Mouse (Mus musculus) ES-E14 (cell line): ENCODE results near the gene Zfp119b.
"Not testable (repeated sequence)": the region's sequence is repeated elsewhere in the genome, so short reads cannot be mapped to it uniquely, and the experiment has no call there.

Experiments used
- ZC3H11A ChIP-seq: IDR thresholded peaks from 2 replicates; pipeline ENCODE4 v1.6.1; 2012; ENCODE audit warnings: low read depth, mild to moderate bottlenecking, inconsistent platforms, low read length, borderline replicate concordance
- ZNF384 ChIP-seq: IDR thresholded peaks from 2 replicates; pipeline ENCODE4 v1.6.1; 2012; ENCODE audit warnings: low read depth, low read length, inconsistent platforms

DNA sequence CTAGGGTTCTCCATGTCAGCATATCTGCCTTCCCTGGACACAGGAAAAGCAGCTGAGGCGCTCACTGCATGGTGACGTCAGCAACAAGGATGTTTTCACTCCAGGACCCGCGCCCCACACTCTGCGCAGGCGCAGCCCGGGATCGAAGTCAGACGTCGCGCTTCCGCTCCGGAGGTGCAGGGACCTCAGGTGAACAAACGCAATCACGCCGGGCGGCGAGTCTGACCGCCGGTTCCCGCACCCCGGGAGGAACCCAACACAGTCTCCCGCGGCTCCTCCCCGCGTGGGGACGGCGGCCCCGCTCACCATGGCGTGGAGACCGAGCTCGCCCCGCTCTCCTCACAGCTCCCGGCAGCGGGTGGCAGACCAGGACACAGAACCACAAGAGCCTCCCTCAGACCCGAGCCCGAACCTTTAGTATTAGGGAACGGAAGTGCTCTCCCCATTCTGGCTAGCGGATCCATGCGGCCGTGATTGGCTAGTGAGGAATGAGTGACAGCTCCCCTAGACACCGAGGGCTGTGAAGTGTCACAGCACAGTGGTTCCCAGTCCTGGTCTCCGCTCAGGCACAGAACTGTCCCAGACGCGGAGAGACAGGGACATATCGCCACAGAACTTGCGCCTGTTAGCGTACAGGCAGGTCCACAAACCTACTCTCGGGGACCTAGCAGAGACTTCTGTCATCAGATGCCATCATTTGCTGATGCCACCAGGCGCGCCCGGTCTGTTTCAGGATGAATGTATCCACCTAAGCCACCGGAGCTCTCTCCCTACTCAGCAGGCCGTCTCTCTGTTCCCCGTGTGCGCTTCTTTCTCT lies 4.2 kb downstream of the Zfp119b start:
- not testable (repeated sequence) for TF ChIP-seq ZC3H11A, ZNF384
